In genomic region chr9:62615799-62616198, GRCm38 (mm10) we compare ENCODE assay signal across 18 mouse cellular contexts.
DNase-seq lines count a peak whose midpoint lies in the region; TF ChIP-seq lines count a peak whose summit lies in the region.
"Had no signal": no experiment of that assay in that cellular context is flagged by ENCODE, and none has a peak within 500 bp of the region (broad histone marks: within the 10 kb centered on the region; RNA-seq: fewer than 3 reads in every experiment).

No protein-coding gene starts in this region.

- no peak for TF ChIP-seq CTCF in gastrocnemius, adult 2 months (IDR thresholded peaks at IDR 0.05)

- intact Hi-C loops in gastrocnemius, adult 2 months (cut with DNase I): no loop called here

- H3K4me3 ChIP-seq in gastrocnemius, adult 2 months: no peak overlapping the region
- H3K4me3 ChIP-seq: forebrain, embryonic 13.5 days; heart, embryonic 15.5 days; neural tube, embryonic 12.5 days; stomach, embryonic 15.5 days had no signal

- no peak overlapping the region for H3K27ac ChIP-seq in gastrocnemius, adult 2 months
- H3K27ac ChIP-seq: forebrain, embryonic 13.5 days; heart, embryonic 15.5 days; neural tube, embryonic 12.5 days; stomach, embryonic 15.5 days had no signal

- peak; percentile 42 for DNase-seq in gastrocnemius, adult 2 months
- no peak for DNase-seq in gastrocnemius, postnatal 25 days
- DNase-seq in ovary, postnatal 36 days (ENCODE audit: low spot score): peak; percentile 2
- DNase-seq in ovary, postnatal 14 days (ENCODE audit: low spot score): no peak
- DNase-seq in embryo, embryonic 10.5 days (ENCODE audit: low spot score): peak; percentile 43
- no peak for DNase-seq in right cerebral cortex, postnatal 4 days
- no peak for DNase-seq in lung, postnatal 14 days
- DNase-seq: cerebellum, postnatal 10 days; gastrocnemius, postnatal 14 days; kidney, adult 8-10 months; kidney, postnatal 14 days; liver, postnatal 0 days; lung, postnatal 10 days; right cerebral cortex, postnatal 14 days had no signal

Comparison
In these comparisons a context has a peak if more than half of its experiments do, and no peak if none do; other contexts are left out.
1. DNase-seq: peak in gastrocnemius, adult 2 months (single experiment), ovary, postnatal 36 days (single experiment) and embryo, embryonic 10.5 days (single experiment); none in gastrocnemius, postnatal 25 days (single experiment), ovary, postnatal 14 days (single experiment), right cerebral cortex, postnatal 4 days (single experiment) and lung, postnatal 14 days (single experiment).